Mouse (Mus musculus): ENCODE results near the gene Wbp1. TPM values are rescaled to one million over a fixed set of nuclear protein-coding genes. Genes with fewer than 3 reads are reported as not detected.

The Wbp1 gene
- total and polyA plus RNA-seq, 3 experiments: 42.4 to 72.8 TPM; not detected in 1

GRCm38 (mm10) chr6:83142211-83142731 lies 20.9 kb upstream of the Wbp1 start:
- Histone ChIP-seq H3K9me3 (replicated peaks; ENCODE audit: insufficient read depth, low read length) (no peaks in the 10 kb centered on the region), H3K79me2 (ENCODE audit: control insufficient read depth, insufficient read depth, low read length, poor library complexity) (peaks cover under 1% of the 10 kb centered on the region; the same call in 1 of the 2 replicates), H3K36me3 (ENCODE audit: control insufficient read depth in 1 of 2, insufficient read depth in 2 of 2, low read length in 2 of 2) (no peaks in the 10 kb centered on the region), H3K4me1 (ENCODE audit: control insufficient read depth in 1 of 2, insufficient read depth in 2 of 2, low read length in 2 of 2) (peaks cover 0 to 4% of the 10 kb centered on the region in 2 experiments; a peak in 2 of 4 replicates), H3K4me3 (ENCODE audit: control insufficient read depth in 1 of 2, insufficient read depth in 1 of 2, low read depth in 2 of 2, low read length in 2 of 2) (no peak overlapping the region), H3K9ac (ENCODE audit: control insufficient read depth, low read depth, low read length, poor library complexity, severe bottlenecking) (no peak overlapping the region), H3K27me3 (ENCODE audit: control insufficient read depth in 1 of 2, insufficient read depth in 2 of 2, low read length in 2 of 2) (no peaks in the 10 kb centered on the region), H3K27ac (ENCODE audit: control insufficient read depth, low read depth, low read length) (no peak overlapping the region)
- TF ChIP-seq JUND (IDR thresholded peaks at IDR 0.05; ENCODE audit: low read depth, low read length): no peak
- TF ChIP-seq KAT2A (conservative IDR thresholded peaks at IDR 0.05; ENCODE audit: low read depth, low read length): no peak
- TF ChIP-seq USF1 (IDR thresholded peaks at IDR 0.05; ENCODE audit: low read depth, low read length): no peak
- no peak for TF ChIP-seq NRF1 (IDR thresholded peaks at IDR 0.05; ENCODE audit: insufficient read depth, low read depth, low read length, poor library complexity, severe bottlenecking)
- TF ChIP-seq ZC3H11A (IDR thresholded peaks at IDR 0.05; ENCODE audit: low read depth, low read length): no peak
- no peak for TF ChIP-seq TBP (IDR thresholded peaks at IDR 0.05; ENCODE audit: low read depth, low read length)
- no peak for TF ChIP-seq ZMIZ1 (IDR thresholded peaks at IDR 0.05; ENCODE audit: low read depth, low read length)
- TF ChIP-seq RAD21 (IDR thresholded peaks at IDR 0.05; ENCODE audit: low read depth, low read length): no peak
- TF ChIP-seq CHD2 (IDR thresholded peaks at IDR 0.05; ENCODE audit: low read length): no peak
- no peak for TF ChIP-seq MEF2A (IDR thresholded peaks at IDR 0.05; ENCODE audit: extremely low read depth, insufficient replicate concordance, low read depth, low read length, poor library complexity, severe bottlenecking)
- TF ChIP-seq MYB (IDR thresholded peaks at IDR 0.05; ENCODE audit: low read depth, low read length): no peak
- no peak for TF ChIP-seq MYC (IDR thresholded peaks at IDR 0.05; ENCODE audit: low read depth, low read length)
- no peak for TF ChIP-seq ZKSCAN1 (IDR thresholded peaks at IDR 0.05; ENCODE audit: low read depth, low read length)
- TF ChIP-seq MAFK (IDR thresholded peaks at IDR 0.05; ENCODE audit: borderline replicate concordance, low read depth, low read length): no peak
- no peak for TF ChIP-seq BHLHE40 (IDR thresholded peaks at IDR 0.05; ENCODE audit: borderline replicate concordance, low read depth, low read length)
- no peak for TF ChIP-seq ZNF384 (IDR thresholded peaks at IDR 0.05; ENCODE audit: low read depth, low read length)
- TF ChIP-seq SIN3A (IDR thresholded peaks at IDR 0.05; ENCODE audit: low read length): no peak
- DNase-seq (ENCODE audit: low read depth, low spot score): no peak

DNA sequence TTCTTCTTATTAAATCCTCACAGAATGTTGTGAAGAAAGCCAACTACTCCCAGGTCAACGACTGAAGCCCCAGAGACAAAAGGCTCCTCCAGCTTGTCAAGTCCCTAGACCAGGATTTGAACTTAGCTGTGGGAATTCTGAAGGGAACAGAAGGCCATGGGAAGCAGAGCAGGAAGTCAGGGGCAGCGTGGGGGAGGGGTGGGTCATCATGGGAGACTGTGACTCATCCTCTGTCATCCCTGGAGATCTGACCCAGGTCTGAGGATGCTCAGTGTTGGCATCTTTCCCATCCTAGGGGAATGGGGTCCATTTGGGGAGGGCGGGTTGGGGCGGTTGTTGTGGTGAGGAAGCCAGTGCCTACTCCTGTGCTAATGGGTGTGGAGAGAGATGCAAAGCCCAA lies 20.3 kb upstream of the Wbp1 start:
- no peak overlapping the region for H3K4me3 ChIP-seq (ENCODE audit: control insufficient read depth in 1 of 2, insufficient read depth in 1 of 2, low read depth in 2 of 2, low read length in 2 of 2)
- H3K9ac ChIP-seq (ENCODE audit: control insufficient read depth, low read depth, low read length, poor library complexity, severe bottlenecking): no peak overlapping the region
- H3K4me1 ChIP-seq (ENCODE audit: control insufficient read depth in 1 of 2, insufficient read depth in 2 of 2, low read length in 2 of 2): peaks cover 0 to 4% of the 10 kb centered on the region in 2 experiments; a peak in 3 of 4 replicates
- peaks cover 6% of the 10 kb centered on the region; the same call in 1 of the 2 replicates for H3K79me2 ChIP-seq (ENCODE audit: control insufficient read depth, insufficient read depth, low read length, poor library complexity)
- TF ChIP-seq TAL1 (IDR thresholded peaks at IDR 0.05; ENCODE audit: low read length): no peak
- TF ChIP-seq JUND (IDR thresholded peaks at IDR 0.05; ENCODE audit: low read depth, low read length): no peak
- TF ChIP-seq CTCF (IDR thresholded peaks at IDR 0.05 in 2 of 3, conservative IDR thresholded peaks at IDR 0.05 in 1 of 3; ENCODE audit: control insufficient read depth in 1 of 3, insufficient read depth in 1 of 3, low read depth in 2 of 3, low read length in 3 of 3, poor library complexity in 1 of 3, severe bottlenecking in 1 of 3): no peak
- TF ChIP-seq USF2 (IDR thresholded peaks at IDR 0.05; ENCODE audit: borderline replicate concordance in 1 of 2, insufficient read depth in 1 of 2, low read depth in 1 of 2, low read length in 2 of 2): no peak
- no peak for TF ChIP-seq ZNF384 (IDR thresholded peaks at IDR 0.05; ENCODE audit: low read depth, low read length)
- no peak for TF ChIP-seq POLR2AphosphoS2 (IDR thresholded peaks at IDR 0.05; ENCODE audit: low read length)
- TF ChIP-seq GABPA (IDR thresholded peaks at IDR 0.05; ENCODE audit: low read depth, low read length): no peak
- TF ChIP-seq KAT2A (conservative IDR thresholded peaks at IDR 0.05; ENCODE audit: low read depth, low read length): no peak
- TF ChIP-seq UBTF (IDR thresholded peaks at IDR 0.05; ENCODE audit: borderline replicate concordance, insufficient read depth, low read depth, low read length): no peak
- TF ChIP-seq EP300 (IDR thresholded peaks at IDR 0.05; ENCODE audit: low read depth in 1 of 2, low read length in 2 of 2): no peak
- no peak for TF ChIP-seq CHD1 (IDR thresholded peaks at IDR 0.05; ENCODE audit: low read depth, low read length)
- TF ChIP-seq NRF1 (IDR thresholded peaks at IDR 0.05; ENCODE audit: insufficient read depth, low read depth, low read length, poor library complexity, severe bottlenecking): no peak
- no peaks in the 10 kb centered on the region for H3K36me3 ChIP-seq (ENCODE audit: control insufficient read depth in 1 of 2, insufficient read depth in 2 of 2, low read length in 2 of 2)
- no peaks in the 10 kb centered on the region for H3K27me3 ChIP-seq (ENCODE audit: control insufficient read depth in 1 of 2, insufficient read depth in 2 of 2, low read length in 2 of 2)
- DNase-seq (ENCODE audit: low read depth, low spot score): no peak
- H3K27ac ChIP-seq (ENCODE audit: control insufficient read depth, low read depth, low read length): no peak overlapping the region
- H3K9me3 ChIP-seq (replicated peaks; ENCODE audit: insufficient read depth, low read length): no peaks in the 10 kb centered on the region

Measured in MEL (cell line).